Mouse (Mus musculus): ENCODE results near the gene Inafm2.

The Inafm2 gene

DNA sequence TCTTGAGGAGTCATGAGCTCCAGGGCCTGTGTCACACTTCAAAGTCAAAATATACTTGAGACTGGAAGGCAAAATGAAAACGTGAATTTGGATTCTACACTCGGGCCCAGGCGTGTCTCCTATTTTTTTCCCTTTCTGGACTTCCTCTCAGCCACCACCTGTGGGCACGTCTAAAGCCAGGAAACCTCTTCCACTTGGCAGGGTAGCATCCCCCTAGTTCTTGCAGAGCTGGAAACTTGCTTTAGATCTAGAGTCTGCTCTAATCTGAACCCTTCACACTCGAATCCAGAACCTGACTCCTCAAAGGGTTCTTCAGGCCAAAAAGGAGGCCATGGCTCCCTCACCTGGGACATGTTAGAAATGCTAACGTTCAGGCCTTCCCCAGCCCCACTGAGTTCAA is 9.8 kb downstream of the Inafm2 start:
- DNase-seq (ENCODE audit: low spot score in 2 of 2) = no peak

DNA sequence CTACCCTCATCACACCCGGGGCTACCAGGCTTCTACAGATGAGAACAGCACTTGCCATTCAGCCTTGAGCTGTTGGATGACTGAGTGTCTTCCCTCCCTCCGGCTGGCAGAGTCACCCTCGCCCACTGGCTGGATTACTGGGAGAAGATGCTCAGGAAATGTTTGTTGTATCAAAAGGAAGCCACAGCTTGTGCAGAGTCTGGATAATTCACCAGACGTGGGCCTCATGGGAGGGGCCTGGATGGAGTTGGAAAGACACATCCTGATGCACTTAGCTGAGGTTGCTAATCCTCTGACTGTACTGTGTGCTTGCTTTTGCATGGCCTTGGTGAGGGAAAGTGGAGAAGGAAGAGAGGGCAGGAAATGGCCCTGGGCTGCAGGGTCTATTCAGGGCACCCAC is 10.5 kb downstream of the Inafm2 start:
- DNase-seq (ENCODE audit: low spot score in 2 of 2) = no peak

DNA sequence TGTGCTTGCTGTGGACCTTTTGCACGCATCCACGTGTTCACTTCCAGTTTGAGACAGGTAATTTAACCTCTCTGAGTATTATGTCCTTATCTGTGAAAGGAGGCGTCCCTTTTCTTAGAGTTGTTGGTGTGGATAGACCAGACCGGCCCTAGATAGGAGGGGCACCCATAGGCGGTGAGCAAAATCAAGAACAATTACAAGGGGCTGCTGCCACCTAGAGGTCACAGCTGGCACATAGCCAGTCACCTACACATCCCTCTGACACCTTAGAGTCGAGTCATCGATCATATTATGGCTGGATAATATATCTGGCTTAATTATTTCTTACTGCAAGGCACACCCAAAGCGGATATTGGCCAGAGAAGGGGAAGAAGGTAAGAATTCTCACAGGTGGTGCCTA is 14.3 kb downstream of the Inafm2 start:
- DNase-seq (ENCODE audit: low spot score in 2 of 2) = peak; percentile 69 to 75

DNA sequence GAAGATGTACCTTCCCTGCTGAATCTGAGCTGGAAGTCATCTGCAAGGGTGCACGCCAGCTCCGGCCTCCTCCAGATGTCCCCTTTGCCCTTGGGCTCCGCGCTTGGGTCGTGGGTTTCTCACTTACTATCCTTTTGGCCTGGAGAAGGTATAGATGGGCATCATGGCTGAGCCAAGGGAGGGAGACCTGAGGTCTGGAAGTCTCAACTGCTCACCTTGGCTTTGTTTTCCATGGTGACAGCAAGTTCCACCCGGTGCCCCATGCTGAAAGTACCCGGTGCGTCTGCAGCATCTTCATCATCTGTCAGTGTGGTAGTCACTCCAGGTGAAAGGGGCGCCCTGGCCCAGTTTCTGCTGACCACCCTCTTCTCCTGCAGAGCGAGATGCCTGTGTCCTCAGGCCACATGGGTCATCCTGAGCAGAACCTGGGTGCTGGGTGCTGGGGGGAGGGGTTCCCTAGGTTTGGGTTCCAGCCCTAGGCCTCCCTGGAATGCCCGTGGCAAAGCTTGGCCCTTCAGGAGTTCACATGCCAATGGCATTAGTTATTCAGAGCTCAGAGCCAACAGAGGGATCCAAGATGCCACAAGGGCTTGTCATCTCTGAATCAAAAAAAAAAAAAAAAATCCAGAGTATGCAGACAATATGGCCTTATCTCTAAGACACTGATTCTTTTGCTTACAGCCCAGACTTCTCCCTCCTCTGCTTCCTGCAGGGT is 14.9 kb downstream of the Inafm2 start:
- no peak for DNase-seq (ENCODE audit: low spot score in 2 of 2)

DNA sequence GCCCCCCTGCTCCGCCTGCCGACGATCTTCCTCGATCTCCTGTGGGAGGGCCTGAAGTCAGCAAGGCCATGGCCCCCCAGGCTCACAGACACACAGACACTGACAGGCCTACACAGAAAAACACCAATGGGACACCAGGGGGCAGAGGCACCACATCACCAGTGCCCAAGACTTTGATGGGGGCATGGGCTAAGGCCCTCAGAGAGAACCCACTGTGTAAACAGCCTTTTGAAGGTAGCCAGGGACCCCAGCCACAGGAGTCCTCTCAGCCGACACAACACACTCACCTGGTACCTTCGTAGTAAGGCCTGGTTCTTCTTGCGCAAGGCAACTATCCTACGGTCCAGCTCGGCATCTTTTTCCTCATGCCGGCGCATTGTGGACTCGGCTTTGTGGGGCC is 15.8 kb downstream of the Inafm2 start:
- DNase-seq (ENCODE audit: low spot score in 2 of 2) = no peak

DNA sequence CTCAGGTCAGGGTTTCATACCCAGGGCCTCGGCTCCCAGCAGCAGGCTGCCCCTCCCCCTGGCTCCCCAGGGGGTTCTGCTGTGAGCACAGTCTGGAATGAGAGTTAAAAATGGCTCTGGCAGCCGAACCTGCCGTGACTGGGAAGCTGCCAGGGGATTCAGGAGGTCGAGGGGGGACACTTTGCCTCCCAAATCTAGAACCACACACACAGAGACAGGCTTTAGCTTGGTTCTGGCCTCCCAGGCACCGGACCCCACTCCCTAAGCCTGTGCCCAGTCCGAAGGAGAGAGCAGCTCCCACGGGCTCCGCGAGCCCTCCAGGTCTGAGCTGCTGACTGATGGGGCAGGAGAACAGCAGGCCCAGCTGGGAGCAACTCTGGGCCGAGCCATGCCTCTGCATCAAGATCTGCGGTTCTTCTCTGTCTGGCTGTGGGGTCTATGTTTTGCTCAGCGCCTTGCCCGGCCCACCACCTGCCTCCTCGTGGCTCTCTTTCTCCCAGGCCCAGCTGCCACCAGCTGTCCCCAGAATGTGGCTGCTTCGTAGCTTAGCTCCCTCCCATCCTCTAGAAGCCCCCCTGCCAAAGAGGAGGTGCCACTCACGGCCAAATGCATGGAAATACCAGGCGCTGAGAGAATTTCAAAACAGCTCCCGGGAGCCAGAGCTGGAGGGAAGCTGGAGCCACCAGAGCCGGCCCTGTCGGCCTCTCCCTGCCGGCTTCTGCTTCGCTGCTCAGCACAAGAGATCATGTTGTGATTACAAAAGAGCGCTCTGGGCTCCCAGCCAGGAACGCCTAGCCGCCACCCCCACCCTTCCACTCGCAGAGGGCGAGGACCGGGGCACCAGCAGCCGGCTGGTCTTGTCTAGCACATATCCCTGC is 16.6 kb downstream of the Inafm2 start, which contains the start of gene Ccdc9b:
Gene Ccdc9b, minus strand, starts transcription at position 756 of the 878 bp plus-strand sequence.
- peak; percentile 91 for DNase-seq (ENCODE audit: low spot score in 2 of 2)

DNA sequence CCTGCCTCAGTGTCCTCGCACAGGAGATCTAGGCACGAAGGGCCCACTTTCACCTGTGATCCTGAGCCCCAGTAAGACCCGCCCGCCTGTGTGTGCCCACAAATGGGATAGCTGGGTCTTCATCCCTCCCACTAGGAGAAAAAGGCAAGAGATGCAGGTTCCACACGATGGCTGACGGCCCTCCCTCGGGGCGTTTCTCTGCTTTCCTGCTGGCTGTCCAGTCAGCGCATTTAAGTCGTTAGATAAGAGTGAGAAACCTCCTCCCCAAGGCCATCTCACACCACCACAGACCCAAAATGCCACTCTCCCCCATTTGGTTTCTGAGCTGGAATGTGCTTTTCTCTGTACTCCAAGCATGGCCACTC is 17.2 kb downstream of the Inafm2 start:
- DNase-seq (ENCODE audit: low spot score in 2 of 2) = peak in 1 of 2 experiments; percentile 51

DNA sequence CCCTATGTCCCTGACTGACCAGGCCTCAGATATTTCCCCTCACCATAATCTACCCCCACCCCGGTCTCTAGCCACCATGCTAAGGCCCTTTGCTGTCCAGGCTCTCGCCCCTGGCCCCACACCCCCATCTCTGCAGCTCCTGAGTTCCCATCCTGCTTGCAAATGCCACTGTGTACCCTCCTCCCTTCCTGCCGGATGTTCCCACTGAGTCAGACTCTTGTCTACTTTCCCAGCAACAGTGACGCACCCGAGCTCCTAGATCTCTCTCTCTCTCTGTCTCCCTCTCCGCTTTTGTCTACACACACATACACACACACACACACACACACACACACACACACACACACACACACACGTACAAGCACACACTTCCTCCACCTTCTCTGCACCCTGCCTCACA is 17.9 kb downstream of the Inafm2 start:
- peak; percentile 53 to 72 for DNase-seq (ENCODE audit: low spot score in 2 of 2)

DNA sequence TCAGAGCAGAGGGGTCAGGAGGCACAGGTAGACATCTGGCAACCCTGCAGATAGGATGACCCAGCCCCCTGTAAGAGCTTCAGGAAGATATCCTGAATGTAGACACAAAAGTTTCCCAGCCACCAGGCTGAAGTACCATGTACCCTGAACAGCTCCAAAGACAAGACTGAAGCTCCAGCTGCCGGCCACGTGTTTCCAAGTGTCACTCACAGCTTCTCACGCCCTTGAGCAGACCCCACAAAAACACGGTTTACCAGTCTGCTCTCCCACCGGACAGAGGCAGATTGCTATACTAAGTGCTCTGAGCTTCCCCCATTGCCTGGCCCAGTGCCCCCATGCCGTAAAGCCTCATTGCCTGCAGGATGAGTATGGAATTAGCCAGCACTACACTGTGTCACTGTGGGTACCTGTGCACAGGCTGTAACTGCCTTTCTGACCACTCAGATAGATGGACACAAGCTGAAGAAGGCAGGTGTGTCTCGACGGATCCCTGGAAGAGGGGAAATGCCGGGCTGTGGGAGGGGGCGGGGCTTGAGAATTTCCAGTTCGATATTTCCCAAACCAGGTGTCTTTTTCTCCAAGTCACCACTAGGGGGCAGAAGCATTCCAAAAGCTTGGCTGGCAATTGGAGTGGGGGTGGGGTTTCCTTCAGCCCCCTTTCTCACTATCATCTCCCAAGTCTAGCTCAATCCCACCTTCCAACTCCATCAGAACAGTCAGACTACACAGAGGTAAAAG is 18.7 kb downstream of the Inafm2 start:
- DNase-seq (ENCODE audit: low spot score in 2 of 2) = peak; percentile 55 to 65

DNA sequence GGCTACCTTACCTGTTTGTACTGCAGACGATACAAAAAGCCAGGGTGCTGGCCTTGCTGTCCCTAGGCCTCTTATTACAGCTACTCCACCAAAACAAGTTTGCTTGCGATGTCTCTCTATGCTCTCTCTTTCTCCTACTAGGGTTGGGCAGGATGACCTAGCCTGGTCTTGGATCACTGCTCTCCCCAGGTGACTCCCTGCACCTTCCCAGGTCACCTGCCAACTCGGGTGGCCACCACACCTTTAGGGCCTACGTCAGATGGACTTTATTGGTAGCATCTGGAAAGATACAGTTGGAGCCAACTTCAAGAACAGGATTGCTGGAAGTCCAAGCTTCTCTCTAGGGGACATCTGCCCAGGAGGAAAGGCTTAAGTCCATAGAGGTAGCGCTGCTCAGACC is 19.3 kb downstream of the Inafm2 start:
- DNase-seq (ENCODE audit: low spot score in 2 of 2) = no peak

DNA sequence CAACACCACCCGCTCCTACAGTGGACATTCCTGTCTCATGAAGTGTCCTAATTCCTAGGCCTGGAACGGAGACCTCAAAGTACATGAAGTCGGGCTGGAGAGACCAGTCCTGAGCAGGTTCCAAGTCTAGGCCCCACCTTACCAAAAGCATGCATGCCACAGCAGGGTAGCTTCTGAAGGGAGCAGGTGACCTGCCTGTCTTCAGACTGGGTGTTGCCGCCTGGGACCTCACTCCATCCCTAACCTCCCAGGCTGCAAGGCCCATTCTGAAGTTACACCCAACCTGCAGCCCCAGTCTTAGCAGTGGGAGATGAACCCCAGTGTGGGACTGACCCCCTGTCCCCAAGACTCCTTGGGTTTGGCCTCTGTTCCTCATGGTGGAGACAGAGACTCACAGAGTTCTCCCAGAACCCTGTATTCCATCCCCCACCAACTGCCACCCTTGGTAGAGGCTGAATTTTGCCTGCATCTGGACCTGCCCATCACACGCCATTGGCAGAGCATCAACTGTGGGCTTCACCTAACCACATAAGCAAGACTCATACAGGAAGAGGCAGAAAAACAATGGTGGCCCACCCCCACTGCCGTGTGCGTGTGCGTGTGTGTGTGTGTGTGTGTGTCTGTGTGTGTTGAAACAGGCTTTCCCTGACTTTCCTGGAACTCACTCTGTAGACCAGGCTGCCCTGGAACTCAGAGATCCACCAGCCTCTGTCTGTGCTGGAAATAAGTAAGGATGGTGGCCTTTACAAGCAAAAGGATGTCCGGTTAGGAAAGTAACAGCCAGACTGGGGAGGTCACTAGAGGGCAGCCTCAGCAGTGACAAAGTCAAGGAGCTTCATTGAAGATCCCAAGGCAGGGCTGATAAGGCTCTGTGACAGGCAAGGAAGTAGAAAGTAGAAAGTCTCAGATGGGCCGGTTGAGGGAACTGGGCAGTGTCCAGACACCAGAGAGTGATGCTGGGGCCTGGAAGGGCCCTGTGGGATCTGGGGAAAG is 20.8 kb downstream of the Inafm2 start:
- DNase-seq (ENCODE audit: low spot score in 2 of 2) = no peak

DNA sequence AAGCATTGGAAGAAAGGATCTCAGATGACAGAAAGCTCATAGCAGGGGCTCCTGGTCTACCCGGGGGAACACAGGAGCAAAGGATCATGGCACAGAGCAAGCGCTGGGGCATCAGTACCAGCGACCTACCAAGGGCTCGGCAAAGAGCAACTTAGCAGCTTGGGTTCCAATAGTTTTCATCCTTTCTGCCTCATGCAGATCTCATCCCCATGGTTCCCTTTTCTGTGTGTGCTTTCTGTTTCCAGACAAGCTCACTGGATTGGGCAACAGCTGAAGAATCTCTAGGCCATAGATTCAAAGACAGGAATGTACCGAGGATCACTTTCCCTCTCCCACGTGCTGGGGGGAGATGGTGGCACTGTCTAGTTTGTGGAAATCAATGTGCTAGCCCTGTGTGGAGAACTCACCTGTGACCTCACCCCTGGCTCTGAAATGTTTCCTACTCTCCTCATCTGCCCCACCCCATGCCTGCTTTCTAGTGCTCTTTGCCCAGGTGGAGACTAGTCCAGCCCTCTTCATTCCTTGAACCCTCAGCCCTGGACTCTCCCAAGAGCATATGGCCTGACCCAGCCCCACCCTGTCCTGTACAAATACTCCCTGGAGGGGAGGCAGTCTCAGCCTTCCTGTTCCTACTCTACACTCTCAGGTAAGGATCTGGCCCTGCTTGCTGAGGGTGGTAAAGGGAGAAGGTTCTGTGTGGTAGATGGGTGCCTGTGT is 26.8 kb downstream of the Inafm2 start, which contains the start of gene Phgr1:
Gene Phgr1, plus strand, starts transcription at position 612 of the 717 bp plus-strand sequence.
- no peak for DNase-seq (ENCODE audit: low spot score in 2 of 2)

DNA sequence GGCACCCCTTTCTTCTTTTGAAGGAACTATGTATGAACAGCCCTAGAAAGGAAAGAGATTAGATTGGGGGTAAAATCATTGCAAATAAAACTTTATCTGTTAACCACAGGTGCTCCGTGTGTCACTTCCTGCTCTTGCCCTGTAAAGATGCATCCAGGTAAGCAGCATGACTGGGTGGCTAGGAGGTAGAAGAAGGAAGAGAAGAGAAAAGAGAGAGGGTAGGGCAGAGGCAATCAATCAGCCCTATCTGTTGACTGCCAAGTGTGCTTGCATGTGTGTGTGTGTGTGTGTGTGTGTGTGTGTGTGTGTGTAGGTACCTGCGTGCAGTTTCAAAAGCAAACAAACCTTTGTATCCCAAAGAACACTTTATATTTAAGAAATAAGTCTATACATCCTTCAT is 29.0 kb downstream of the Inafm2 start:
- DNase-seq (ENCODE audit: low spot score in 2 of 2) = no peak

DNA sequence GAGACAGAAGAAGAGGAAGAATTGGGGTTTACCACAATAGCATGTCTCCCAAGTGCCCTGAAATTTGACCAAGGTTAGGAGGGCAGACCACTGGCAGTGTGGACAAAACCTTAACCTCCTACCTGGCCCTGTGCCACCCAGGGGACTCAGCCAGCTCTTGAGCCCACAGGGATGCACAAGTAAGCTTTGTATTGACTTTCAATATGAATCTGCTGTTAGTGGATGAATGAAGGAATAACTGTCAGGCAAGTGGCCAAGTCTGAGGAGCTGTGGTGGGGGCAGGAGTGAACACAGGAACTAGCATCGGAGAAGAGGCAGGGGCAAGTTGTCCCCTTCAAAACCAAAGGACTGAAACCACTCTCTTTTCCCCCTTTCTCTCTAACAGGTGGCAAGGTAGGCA is 29.8 kb downstream of the Inafm2 start:
- peak; percentile 49 to 60 for DNase-seq (ENCODE audit: low spot score in 2 of 2)

DNA sequence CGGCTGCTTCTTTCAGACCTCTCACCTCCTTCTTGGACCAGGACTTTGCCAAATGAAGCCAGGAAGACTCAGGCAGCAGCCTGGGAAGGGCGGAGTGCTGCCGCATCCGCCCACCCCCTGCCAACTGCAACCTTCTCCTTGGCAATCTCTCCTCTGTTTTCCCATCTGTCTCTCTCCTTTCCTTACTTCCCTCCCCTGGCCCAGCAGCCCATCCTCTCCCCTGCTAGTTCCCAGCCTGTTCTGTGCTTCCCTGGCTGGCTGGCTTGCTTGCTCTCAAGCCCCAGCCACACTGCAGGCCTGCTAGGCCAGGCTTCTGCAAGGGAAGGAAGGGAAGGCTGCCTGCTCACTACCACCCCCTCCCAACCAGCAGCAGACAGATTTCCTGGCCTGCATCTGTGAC is 30.3 kb downstream of the Inafm2 start:
- DNase-seq (ENCODE audit: low spot score in 2 of 2) = peak; percentile 77 to 87

DNA sequence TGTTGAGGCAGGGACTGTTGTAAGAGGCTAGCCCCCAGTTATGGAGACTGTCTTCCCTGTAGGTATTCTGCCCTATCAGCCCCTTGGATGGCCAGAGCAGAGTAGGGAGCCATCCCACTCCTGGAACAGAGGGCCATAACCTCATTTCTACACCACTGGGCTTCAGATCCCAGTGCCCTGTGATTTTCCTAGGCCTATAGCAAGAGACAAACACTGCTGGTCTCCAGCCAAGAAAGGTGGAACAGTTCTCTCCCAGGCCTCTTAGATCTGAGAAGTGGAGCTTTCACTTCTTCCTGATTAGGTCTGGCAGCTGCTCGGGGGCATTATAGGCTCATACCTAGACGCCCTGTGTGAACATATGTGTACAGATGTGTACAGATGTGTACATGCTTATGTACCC is 30.7 kb downstream of the Inafm2 start:
- DNase-seq (ENCODE audit: low spot score in 2 of 2) = no peak

DNA sequence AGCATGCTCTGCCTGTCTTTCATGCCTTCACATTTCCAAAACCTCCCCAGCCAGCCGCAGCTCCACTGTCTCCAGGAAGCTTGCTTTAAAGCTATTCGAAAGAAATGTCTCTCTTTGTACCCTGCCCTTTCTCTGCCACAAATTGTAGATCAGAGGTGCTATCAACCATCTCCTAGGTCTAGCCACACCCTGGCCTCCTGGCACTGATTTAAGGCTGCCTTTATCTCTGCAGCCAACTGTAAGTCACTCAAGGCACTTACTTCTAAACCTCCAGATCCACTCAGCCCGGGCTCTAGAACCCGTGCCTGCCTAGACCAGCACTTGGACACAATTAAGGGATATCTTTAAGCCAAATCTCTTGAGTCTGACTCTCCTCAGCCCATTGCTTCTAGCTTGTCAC is 32.9 kb downstream of the Inafm2 start:
- DNase-seq (ENCODE audit: low spot score in 2 of 2) = no peak

DNA sequence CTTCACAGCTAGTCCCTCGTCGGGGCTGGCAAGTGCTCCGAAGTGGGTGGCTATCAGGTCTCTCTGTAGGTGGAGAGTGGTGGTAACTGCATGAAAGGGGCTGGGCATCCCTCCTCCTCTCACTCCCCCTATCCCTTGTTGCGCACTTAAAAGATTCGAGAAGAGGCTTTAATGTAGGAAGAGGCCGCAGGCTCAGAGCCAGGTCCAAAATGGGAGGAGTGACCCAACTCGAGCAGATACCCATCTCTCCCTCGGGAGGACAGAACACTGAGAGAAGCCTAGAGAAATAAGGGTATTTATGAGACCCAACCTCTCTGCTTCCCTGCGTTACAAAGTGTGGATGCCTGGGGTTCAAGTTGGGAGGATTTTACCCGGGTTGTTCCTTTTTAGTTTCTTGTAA is 33.5 kb downstream of the Inafm2 start:
- no peak for DNase-seq (ENCODE audit: low spot score in 2 of 2)

DNA sequence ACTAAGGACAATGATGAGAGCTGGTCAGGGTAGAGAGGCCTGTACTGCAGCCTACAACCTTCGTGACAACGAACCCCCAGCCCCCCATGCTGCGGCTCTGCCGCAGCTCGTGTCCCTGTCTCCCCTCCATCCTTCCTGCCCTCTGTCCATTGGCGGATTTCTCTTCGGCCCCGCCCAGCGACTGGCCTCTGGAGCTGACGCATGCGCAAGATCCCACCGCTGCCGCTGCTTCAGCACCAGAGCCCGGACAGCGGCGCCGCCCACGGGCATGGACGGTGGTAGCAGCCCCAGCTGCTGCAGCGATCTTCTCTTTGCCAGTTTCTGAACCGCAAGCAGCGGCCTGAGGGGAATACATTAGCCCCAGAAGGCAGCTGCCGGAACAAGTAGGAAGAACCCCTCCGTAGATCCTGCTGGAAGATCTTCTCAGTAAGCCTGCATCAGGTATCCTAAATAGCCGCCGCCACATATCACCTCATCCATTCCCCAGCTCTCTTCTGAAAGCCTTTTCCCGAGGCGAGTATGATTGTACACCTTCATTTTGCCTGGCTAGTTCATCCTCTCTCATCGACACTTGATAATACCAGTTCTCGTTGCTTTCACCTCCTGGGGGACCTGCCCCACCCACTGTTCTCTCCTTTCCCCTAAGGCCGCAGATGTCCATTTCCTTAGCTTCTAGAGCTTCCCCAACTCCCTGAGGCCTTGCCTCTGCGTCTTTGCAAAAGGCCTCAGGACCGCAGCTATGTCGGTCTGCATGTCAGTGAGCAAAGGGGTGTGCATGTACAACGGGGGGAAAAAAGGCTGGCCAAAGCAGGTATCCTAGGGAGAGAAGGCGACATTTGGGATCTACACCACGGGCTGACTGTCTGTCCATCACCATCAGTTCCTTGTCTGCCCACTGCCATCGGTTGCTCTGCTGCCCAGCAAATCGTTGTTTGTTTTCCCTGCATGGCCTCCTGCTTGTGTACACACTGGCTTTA is 34.2 kb downstream of the Inafm2 start, which contains the start of gene Disp2:
Gene Disp2, plus strand, starts transcription at position 216 of the 977 bp plus-strand sequence.
- DNase-seq (ENCODE audit: low spot score in 2 of 2) = peak; percentile 97

Measured in right cerebral cortex, postnatal 10 days (tissue).